Mouse (Mus musculus) kidney, postnatal 10 days (tissue): ENCODE results near the gene Orai2.
"Not testable (repeated sequence)": the region's sequence is repeated elsewhere in the genome, so short reads cannot be mapped to it uniquely, and the experiment has no call there.

Experiments used
- DNase-seq: peaks from one replicate; pipeline ENCODE4 v3.0.0; 2021; ENCODE audit warnings: mixed read lengths

Gene Orai2

DNA sequence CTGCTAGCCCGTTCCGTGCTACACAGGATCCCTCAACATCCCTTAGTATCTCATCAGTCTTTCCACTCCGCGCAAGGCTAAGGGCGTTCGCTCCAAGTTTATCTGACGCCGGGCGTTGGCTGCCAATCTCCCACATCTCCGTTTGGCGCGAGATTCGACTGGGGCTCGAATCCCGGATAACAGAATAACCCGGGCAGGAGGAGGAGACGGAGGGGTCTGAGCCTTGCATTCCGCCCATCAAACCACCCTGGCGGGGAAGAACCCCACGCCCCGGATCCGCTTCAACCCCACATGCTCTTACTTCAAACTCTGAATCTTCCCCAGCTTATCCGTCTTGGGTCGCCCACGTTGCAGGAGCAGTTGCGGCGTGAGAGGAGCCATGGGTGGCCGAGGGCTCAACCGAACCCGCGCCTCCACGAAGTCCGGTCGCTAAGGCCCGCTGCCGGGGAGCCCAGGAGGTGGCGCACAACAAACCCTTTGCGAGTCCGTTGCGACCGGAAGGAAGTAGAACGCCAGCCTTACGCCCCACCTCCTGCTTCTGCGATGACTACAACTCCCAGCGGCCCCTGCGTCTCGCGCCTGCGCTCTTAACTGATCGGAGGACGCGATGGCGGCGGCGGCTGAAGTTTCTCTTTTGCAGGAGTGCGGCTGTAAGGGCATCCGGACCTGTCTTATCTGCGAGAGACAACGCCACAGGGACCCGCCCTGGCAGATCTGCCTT, 34.8 kb downstream of the Orai2 start, which contains the start of the genes Lrwd1 and Alkbh4:
Gene Lrwd1 (minus strand): TSS at position 504 of the 721 bp plus-strand sequence.
Gene Alkbh4 (plus strand): TSS at position 576 of the 721 bp plus-strand sequence.
- DNase-seq = peak; percentile 98

DNA sequence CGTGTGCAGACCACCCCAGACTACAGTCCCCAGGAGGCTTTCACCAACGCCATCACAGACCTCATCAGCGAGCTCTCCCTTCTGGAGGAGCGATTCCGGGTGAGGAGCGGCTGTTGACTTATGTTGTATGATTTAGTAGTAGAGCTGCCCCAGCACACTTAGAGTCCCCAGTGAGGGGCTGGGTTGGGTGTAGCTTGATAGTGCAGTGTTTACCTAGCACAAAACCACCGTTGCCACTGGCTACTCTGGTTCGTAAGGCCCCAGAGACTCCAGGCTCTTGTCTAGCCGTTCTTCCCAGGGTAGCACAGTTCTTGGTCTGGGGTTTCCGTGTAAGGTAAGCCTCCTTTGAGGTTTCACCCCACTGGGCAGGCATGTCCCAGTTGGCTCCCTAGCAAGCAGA, 48.3 kb downstream of the Orai2 start:
- no peak for DNase-seq

GRCm38 (mm10) chr5:136116784-136117112, 53.8 kb downstream of the Orai2 start:
- DNase-seq = no peak

- DNase-seq = peak; percentile 98
These were observed 54.4 kb downstream of the Orai2 start, which contains the start of gene Polr2j for GRCm38 (mm10) chr5:136115891-136116783. Polr2j (plus strand) TSS chr5:136116631.

DNA sequence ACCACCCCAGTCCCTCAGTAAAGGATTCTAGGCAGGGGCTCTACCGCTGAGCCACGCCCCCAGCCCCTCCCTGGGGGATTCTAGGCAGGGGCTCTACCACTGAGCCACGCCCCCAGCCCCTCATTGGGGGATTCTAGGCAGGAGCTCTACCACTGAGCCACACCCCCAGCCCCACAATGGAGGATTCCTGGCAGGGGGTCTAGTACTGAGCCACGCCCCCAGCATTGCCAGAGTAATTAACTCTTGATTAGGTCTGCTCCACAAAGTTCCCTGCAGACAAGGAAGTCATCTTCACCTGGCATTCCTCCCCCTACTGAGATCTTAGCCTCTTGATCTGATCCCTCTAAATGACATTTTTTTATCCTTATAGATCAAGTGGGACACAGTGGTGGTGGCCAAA, 57.0 kb downstream of the Orai2 start:
- not testable (repeated sequence) for DNase-seq

DNA sequence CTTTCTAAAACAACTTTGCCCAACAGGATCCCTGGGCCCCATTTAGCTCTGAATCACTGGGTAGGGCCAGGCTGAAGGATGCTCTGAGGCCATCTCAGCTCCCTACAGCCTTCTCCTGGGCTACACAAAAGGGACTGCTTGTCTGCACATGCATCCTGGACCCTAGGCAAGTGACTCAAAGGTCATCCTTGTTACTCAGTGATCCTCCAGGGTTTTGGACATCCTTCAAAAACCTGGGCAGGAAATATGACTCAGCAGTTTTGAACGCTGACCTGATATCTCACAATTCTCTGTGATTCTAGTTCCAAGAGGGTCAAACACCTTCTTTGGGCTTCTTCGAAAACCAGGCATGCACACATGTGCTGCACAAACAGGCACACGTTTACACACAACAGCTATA, 61.5 kb downstream of the Orai2 start:
- no peak for DNase-seq

GRCm38 (mm10) chr5:136108486-136108885, 62.0 kb downstream of the Orai2 start:
- no peak for DNase-seq

GRCm38 (mm10) chr5:136104511-136104910, 66.0 kb downstream of the Orai2 start:
- DNase-seq = peak; percentile 45

- DNase-seq = peak; percentile 82
These were observed 68.3 kb downstream of the Orai2 start for GRCm38 (mm10) chr5:136102099-136102820.

- DNase-seq = no peak
These were observed 72.0 kb downstream of the Orai2 start for GRCm38 (mm10) chr5:136098536-136098935.
